ENCODE assay signal across 8 mouse cellular contexts in genomic region chr4:41315173-41315572, GRCm38 (mm10). TPM values are rescaled to one million over a fixed set of nuclear protein-coding genes. Genes with fewer than 3 reads are reported as not detected.
DNase-seq lines count a peak whose midpoint lies in the region; ATAC-seq and TF ChIP-seq lines count a peak whose summit lies in the region.

No protein-coding gene starts in this region.

- WGBS in heart, embryonic 13.5 days = 50% methylated on average over 8 of the region's 8 CpGs
- WGBS in forebrain, embryonic 14.5 days = 65% methylated on average over 8 of the region's 8 CpGs
- 48% methylated on average over 8 of the region's 8 CpGs for WGBS in liver, embryonic 16.5 days (ENCODE audit: insufficient replicate concordance)

- intact Hi-C loops in heart, postnatal 10 days (cut with DNase I) = loop anchor here (5.0 kb wide), 1 partner anchor 77 kb away; no protein-coding TSS in a partner anchor

- no peaks in the 10 kb centered on the region for H3K27me3 ChIP-seq in heart, embryonic 13.5 days (replicated peaks)
- H3K27me3 ChIP-seq in E14TG2a.4 (ENCODE audit: insufficient read depth, low read length) = no peaks in the 10 kb centered on the region
- no peaks in the 10 kb centered on the region for H3K27me3 ChIP-seq in forebrain, embryonic 14.5 days (replicated peaks; ENCODE audit: control insufficient read depth, insufficient read depth, low read length)
- H3K27me3 ChIP-seq in liver, embryonic 16.5 days (ENCODE audit: control insufficient read depth, insufficient read depth, low read depth, low read length) = no peaks in the 10 kb centered on the region

- H3K4me2 ChIP-seq in heart, embryonic 13.5 days = peak overlapping the region; percentile 85
- peak overlapping the region; percentile 92 for H3K4me2 ChIP-seq in forebrain, embryonic 14.5 days (ENCODE audit: low read length)
- peak overlapping the region; percentile 91 for H3K4me2 ChIP-seq in liver, embryonic 16.5 days (ENCODE audit: low read depth, low read length)

- H3K9ac ChIP-seq in heart, embryonic 13.5 days = peak overlapping the region; percentile 94
- peak overlapping the region; percentile 98 for H3K9ac ChIP-seq in forebrain, embryonic 14.5 days (ENCODE audit: low read length)
- peak overlapping the region; percentile 100 for H3K9ac ChIP-seq in liver, embryonic 16.5 days (ENCODE audit: low read depth, low read length)

- H3K4me1 ChIP-seq in heart, embryonic 13.5 days = peaks cover 25% of the 10 kb centered on the region
- peaks cover 62% of the 10 kb centered on the region for H3K4me1 ChIP-seq in E14TG2a.4 (replicated peaks; ENCODE audit: low read depth, low read length)
- peaks cover 11% of the 10 kb centered on the region for H3K4me1 ChIP-seq in forebrain, embryonic 14.5 days (ENCODE audit: control insufficient read depth, insufficient read depth, low read length)
- H3K4me1 ChIP-seq in liver, embryonic 16.5 days (ENCODE audit: control insufficient read depth, low read depth, low read length) = peaks cover 32% of the 10 kb centered on the region

- no peaks in the 10 kb centered on the region for H3K9me3 ChIP-seq in heart, embryonic 13.5 days
- H3K9me3 ChIP-seq in E14TG2a.4 (ENCODE audit: low read length) = no peaks in the 10 kb centered on the region
- H3K9me3 ChIP-seq in forebrain, embryonic 14.5 days (replicated peaks; ENCODE audit: control insufficient read depth, low read length) = no peaks in the 10 kb centered on the region
- no peaks in the 10 kb centered on the region for H3K9me3 ChIP-seq in liver, embryonic 16.5 days (replicated peaks; ENCODE audit: control insufficient read depth, low read length)

- no peak for DNase-seq in heart, postnatal 10 days
- DNase-seq in forebrain, embryonic 14.5 days (ENCODE audit: low spot score) = no peak
- no peak for DNase-seq in retina, embryonic 14.5 days (ENCODE audit: low spot score)
- no peak for DNase-seq in cerebellum, adult 11 months
- no peak for DNase-seq in kidney, adult 8-10 months

- peak overlapping the region; percentile 99 for H3K27ac ChIP-seq in heart, embryonic 13.5 days (replicated peaks)
- H3K27ac ChIP-seq in forebrain, embryonic 14.5 days (ENCODE audit: low read depth, low read length) = peak overlapping the region; percentile 70
- peak overlapping the region; percentile 99 for H3K27ac ChIP-seq in liver, embryonic 16.5 days (ENCODE audit: low read length)

- peak overlapping the region; percentile 85 for H3K4me3 ChIP-seq in heart, embryonic 13.5 days
- peak overlapping the region; percentile 100 for H3K4me3 ChIP-seq in E14TG2a.4 (replicated peaks; ENCODE audit: low read length)
- peak overlapping the region; percentile 97 for H3K4me3 ChIP-seq in forebrain, embryonic 14.5 days (ENCODE audit: low read depth, low read length)
- peak overlapping the region; percentile 100 for H3K4me3 ChIP-seq in liver, embryonic 16.5 days (ENCODE audit: low read depth, low read length)

- no peak for TF ChIP-seq CTCF in E14TG2a.4 (conservative IDR thresholded peaks at IDR 0.05; ENCODE audit: low read length)

- peaks cover 30% of the 10 kb centered on the region for H3K36me3 ChIP-seq in heart, embryonic 13.5 days
- H3K36me3 ChIP-seq in E14TG2a.4 (ENCODE audit: insufficient read depth, low read length) = peaks cover 36% of the 10 kb centered on the region
- peaks cover 26% of the 10 kb centered on the region for H3K36me3 ChIP-seq in forebrain, embryonic 14.5 days (ENCODE audit: control insufficient read depth, insufficient read depth, low read length)
- H3K36me3 ChIP-seq in liver, embryonic 16.5 days (ENCODE audit: control insufficient read depth, insufficient read depth) = peaks cover 20% of the 10 kb centered on the region

- no peak for ATAC-seq in heart, embryonic 13.5 days (ENCODE audit: extremely low read depth, insufficient number of reproducible peaks, low FRiP score, low TSS enrichment)
- ATAC-seq in forebrain, embryonic 14.5 days = no peak
- ATAC-seq in liver, embryonic 16.5 days (ENCODE audit: low read depth) = no peak

RNA-seq across cellular contexts. Expression of gene Dcaf12, which starts 0.5 kb away (rescaled TPM):
- 41.9 TPM in 2 replicates for polyA plus RNA-seq in heart, embryonic 13.5 days (2015; fragmentation: Nextera tagmentation; extraction: Ambion mirVana)
- 10 to 100 TPM; 40.6 to 44.9 TPM for total RNA-seq in heart, postnatal 10 days (2021)
- polyA plus RNA-seq in forebrain, embryonic 14.5 days (2014; fragmentation: Nextera tagmentation; extraction: Ambion mirVana) = 53.4 and 64.7 TPM in 2 replicates
- polyA plus RNA-seq in liver, embryonic 16.5 days (2015; fragmentation: Nextera tagmentation; extraction: Ambion mirVana) = 79.7 and 87.8 TPM in 2 replicates

RNA-seq across cellular contexts. Expression of gene Ubap1, which starts 33.6 kb away (rescaled TPM):
- 40.1 and 46.2 TPM in 2 replicates for polyA plus RNA-seq in heart, embryonic 13.5 days (2015; fragmentation: Nextera tagmentation; extraction: Ambion mirVana)
- 10 to 100 TPM; 38.9 to 43.5 TPM for total RNA-seq in heart, postnatal 10 days (2021)
- 59.6 and 74.9 TPM in 2 replicates for polyA plus RNA-seq in forebrain, embryonic 14.5 days (2014; fragmentation: Nextera tagmentation; extraction: Ambion mirVana)
- polyA plus RNA-seq in liver, embryonic 16.5 days (2015; fragmentation: Nextera tagmentation; extraction: Ambion mirVana) = 32.8 and 36.8 TPM in 2 replicates

RNA-seq across cellular contexts. Expression of gene Ubap2, which starts 40.2 kb away (rescaled TPM):
- polyA plus RNA-seq in heart, embryonic 13.5 days (2015; fragmentation: Nextera tagmentation; extraction: Ambion mirVana) = 51.5 and 53.2 TPM in 2 replicates
- total RNA-seq in heart, postnatal 10 days (2021) = 10 to 100 TPM; 66.2 to 67.4 TPM
- polyA plus RNA-seq in forebrain, embryonic 14.5 days (2014; fragmentation: Nextera tagmentation; extraction: Ambion mirVana) = 41.7 and 51.2 TPM in 2 replicates
- 20.4 and 23.9 TPM in 2 replicates for polyA plus RNA-seq in liver, embryonic 16.5 days (2015; fragmentation: Nextera tagmentation; extraction: Ambion mirVana)
